Mouse (Mus musculus): ENCODE measurements around the gene Mlh1. TPM values are rescaled to one million over a fixed set of nuclear protein-coding genes. Genes with fewer than 3 reads are reported as not detected.
A peak's percentile ranks its signal among the peaks of the same experiment; 100 is the strongest.

Gene Mlh1
- polyA plus RNA-seq, 1 experiment from 2014 or later: 35.2 TPM

DNA sequence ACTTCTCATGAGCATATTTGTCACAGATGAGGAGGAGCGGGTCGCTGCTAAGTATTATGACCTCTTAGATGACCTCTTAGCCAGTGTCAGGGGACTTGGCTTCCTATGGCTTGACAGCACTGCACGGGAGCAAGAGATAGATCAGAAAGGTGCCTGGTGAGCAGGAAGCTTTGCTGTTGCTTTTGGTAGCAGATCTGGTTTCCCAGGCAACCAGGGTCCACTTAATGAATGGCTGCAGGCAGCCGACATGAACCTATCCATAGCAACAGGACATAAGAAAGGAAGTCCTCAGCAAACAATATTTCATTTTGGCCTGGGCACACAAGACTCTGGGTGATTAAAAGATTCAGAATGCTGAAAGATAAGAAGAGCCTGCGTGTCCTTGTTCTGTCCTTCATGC is 14.1 kb upstream of the Mlh1 start:
- Histone ChIP-seq H3K4me3 (no peak overlapping the region), H3K27me3 (replicated peaks) (no peaks in the 10 kb centered on the region), H3K9ac (no peak overlapping the region), H3K4me2 (no peak overlapping the region), H3K9me3 (no peaks in the 10 kb centered on the region), H3K4me1 (peaks cover 25% of the 10 kb centered on the region), H3K27ac (replicated peaks) (no peak overlapping the region), H3K36me3 (no peaks in the 10 kb centered on the region)
- WGBS: 17% methylated on average over 5 of the region's 5 CpGs
- ATAC-seq (ENCODE audit: extremely low read depth, insufficient number of reproducible peaks, low FRiP score, low TSS enrichment): no peak

DNA sequence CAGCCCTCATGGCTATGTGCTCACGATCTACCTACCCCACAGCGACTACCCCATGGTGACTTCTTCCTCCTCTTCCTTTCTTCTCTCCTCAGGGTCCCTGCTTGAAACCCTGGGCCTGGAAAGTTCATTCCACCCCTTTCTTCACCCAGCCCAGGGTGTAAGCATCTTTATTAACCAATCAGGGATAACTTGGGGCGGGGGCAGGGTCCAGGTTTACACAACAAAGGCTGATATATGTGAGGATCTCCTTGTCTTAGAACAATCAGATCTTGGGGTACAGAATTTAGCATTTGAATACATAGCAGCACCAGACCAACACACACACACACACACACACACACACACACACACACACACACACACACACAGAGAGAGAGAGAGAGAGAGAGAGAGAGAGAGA is 13.5 kb upstream of the Mlh1 start:
- peaks cover 24% of the 10 kb centered on the region for H3K4me1 ChIP-seq
- no peak overlapping the region for H3K4me2 ChIP-seq
- no peak overlapping the region for H3K4me3 ChIP-seq
- H3K27me3 ChIP-seq (replicated peaks): no peaks in the 10 kb centered on the region
- no peak for ATAC-seq (ENCODE audit: extremely low read depth, insufficient number of reproducible peaks, low FRiP score, low TSS enrichment)
- no peaks in the 10 kb centered on the region for H3K9me3 ChIP-seq
- 0 out of 2 replicates have a peak, but pooled peaks cover 2% of the 10 kb centered on the region for H3K36me3 ChIP-seq
- no peak overlapping the region for H3K9ac ChIP-seq
- no peak overlapping the region for H3K27ac ChIP-seq (replicated peaks)
- 55% methylated on average over 3 of the region's 3 CpGs for WGBS

DNA sequence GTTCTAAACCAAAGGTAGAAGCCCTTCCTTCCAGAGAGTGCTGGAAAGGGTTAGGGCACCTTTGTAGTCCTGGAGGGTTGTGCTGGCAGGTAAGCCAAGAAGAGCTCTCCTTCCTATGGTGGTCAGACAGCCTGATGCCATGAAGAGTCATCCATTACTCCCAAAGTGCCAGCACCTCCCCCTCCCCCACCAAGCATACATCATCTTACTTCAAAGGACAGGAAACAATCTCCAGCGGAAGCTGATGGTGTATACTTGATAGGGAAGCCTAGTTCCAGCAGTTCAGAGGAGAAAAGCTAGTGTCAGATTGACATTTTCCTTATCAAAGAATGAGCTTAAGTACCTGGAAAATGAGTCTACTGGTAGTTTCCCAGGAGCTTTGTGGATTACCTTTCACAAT is 3.6 kb upstream of the Mlh1 start:
- Histone ChIP-seq H3K9ac (peak overlapping the region; percentile 7), H3K4me2 (peak overlapping the region; percentile 89), H3K9me3 (no peaks in the 10 kb centered on the region)

DNA sequence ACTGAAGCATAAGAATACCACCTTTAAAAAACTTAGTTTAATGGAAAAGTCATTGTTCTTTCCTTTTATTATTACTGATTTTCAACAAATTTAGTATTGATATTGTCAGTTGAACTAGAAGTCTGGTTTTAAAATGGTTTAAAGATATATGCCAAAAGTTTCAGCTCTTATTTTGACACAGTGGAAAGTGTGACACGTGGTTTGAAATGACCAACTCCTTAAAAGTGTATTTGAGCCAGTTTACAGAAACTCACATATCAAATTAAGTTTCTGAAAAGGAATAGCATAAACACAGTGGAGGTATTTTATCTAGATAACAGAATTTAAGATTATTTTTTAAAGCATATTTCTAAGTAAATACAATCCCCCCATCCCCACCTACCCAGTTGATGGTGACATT is 2.4 kb upstream of the Mlh1 start:
- H3K27ac ChIP-seq (replicated peaks): no peak overlapping the region
- WGBS: 68% methylated on average over 1 of the region's 1 CpGs

More for the DNA sequence above, 3.6 kb upstream of the Mlh1 start:
- Histone ChIP-seq H3K27me3 (replicated peaks) (no peaks in the 10 kb centered on the region), H3K27ac (replicated peaks) (no peak overlapping the region), H3K4me1 (peaks cover 54% of the 10 kb centered on the region), H3K4me3 (peak overlapping the region; percentile 82), H3K36me3 (peaks cover 62% of the 10 kb centered on the region)
- no peak for ATAC-seq (ENCODE audit: extremely low read depth, insufficient number of reproducible peaks, low FRiP score, low TSS enrichment)
- 19% methylated on average over 1 of the region's 1 CpGs for WGBS

DNA sequence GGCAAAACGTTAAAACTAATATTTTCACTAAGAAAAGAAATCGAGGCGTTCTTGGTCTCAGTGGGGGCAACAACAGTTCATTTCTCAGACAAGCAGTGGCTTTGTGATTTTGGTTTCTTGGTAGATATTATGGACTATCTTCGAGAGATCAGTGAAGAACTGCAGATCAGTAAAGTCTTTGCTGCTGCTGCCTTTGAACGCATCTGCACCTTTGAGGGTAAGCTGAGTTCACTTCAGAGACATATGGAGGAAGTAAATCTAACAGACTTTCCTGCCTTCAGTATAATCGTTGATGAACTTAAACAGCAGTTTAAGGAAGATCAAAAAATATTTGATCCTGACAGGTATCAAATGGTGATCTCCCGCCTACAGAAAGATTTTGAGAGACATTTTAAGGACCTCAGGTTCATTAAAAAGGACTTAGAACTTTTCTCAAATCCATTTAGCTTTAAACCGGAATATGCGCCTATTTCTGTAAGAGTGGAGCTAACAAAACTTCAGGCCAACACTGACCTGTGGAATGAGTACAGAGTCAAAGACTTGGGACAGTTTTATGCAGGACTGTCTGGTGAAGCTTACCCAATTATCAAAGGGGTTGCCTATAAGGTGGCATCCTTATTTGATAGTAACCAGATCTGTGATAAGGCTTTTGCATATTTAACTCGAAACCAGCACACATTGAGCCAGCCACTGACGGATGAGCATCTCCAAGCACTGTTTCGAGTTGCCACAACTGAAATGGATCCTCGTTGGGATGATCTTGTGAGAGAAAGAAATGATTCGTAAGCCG is 1.6 kb upstream of the Mlh1 start:
- 58% methylated on average over 15 of the region's 15 CpGs for WGBS
- no peaks in the 10 kb centered on the region for H3K27me3 ChIP-seq (replicated peaks)
- H3K9ac ChIP-seq: peak overlapping the region; percentile 95
- ATAC-seq (ENCODE audit: extremely low read depth, insufficient number of reproducible peaks, low FRiP score, low TSS enrichment): no peak
- no peaks in the 10 kb centered on the region for H3K9me3 ChIP-seq
- H3K27ac ChIP-seq (replicated peaks): no peak overlapping the region; the same call in 1 of the 2 replicates
- H3K36me3 ChIP-seq: peaks cover 43% of the 10 kb centered on the region
- H3K4me1 ChIP-seq: peaks cover 53% of the 10 kb centered on the region
- peak overlapping the region; percentile 82 for H3K4me3 ChIP-seq
- H3K4me2 ChIP-seq: peak overlapping the region; percentile 89

More for the DNA sequence above, 2.4 kb upstream of the Mlh1 start:
- ATAC-seq (ENCODE audit: extremely low read depth, insufficient number of reproducible peaks, low FRiP score, low TSS enrichment): no peak
- no peaks in the 10 kb centered on the region for H3K27me3 ChIP-seq (replicated peaks)
- H3K9me3 ChIP-seq: no peaks in the 10 kb centered on the region
- peaks cover 51% of the 10 kb centered on the region for H3K36me3 ChIP-seq
- peak overlapping the region; percentile 82 for H3K4me3 ChIP-seq
- H3K4me1 ChIP-seq: peaks cover 56% of the 10 kb centered on the region
- H3K9ac ChIP-seq: peak overlapping the region; percentile 95; the same call in 1 of the 2 replicates
- H3K4me2 ChIP-seq: peak overlapping the region; percentile 89

DNA sequence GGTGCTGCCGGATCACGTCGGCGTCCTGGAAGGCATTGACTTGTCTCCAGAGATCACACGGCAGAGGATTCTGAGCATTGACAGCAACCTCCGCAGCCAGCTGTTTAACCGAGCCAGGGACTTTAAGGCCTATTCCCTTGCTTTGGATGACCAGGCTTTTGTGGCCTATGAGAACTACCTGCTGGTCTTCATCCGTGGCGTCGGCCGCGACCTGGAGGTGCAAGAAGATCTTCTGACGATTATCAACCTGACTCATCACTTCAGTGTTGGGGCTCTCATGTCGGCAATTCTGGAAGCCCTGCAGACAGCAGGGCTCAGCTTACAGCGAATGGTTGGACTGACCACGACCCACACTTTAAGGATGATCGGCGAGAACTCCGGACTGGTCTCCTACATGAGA is 765 bp upstream of the Mlh1 start:
- H3K27me3 ChIP-seq (replicated peaks): no peaks in the 10 kb centered on the region
- no peaks in the 10 kb centered on the region for H3K9me3 ChIP-seq
- peak overlapping the region; percentile 89 for H3K4me2 ChIP-seq
- peaks cover 42% of the 10 kb centered on the region for H3K36me3 ChIP-seq
- no peak for ATAC-seq (ENCODE audit: extremely low read depth, insufficient number of reproducible peaks, low FRiP score, low TSS enrichment)
- H3K9ac ChIP-seq: peak overlapping the region; percentile 95
- peak overlapping the region; percentile 82 for H3K4me3 ChIP-seq
- H3K4me1 ChIP-seq: peaks cover 51% of the 10 kb centered on the region
- 6% methylated on average over 19 of the region's 19 CpGs for WGBS
- peak overlapping the region; percentile 94 for H3K27ac ChIP-seq (replicated peaks)

DNA sequence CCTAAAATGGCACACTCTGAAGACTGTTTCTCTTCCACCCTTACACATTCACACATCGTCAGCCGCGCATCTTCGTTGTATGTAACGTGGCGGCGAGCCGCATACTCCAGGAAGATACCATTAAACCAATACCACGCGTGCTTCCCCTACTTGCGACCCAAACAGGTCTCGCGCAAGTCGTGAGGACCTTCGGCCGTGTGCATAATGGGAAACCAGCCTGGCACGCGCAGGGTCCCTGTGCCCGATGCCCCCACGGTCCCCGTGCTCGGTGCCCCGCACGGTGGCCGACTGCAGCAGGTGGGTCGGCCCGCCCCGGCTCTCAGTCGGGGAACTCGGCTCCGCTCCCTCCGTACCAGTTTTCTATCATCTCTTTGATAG is 546 bp downstream of the Mlh1 start:
- Histone ChIP-seq H3K4me1 (peaks cover 43% of the 10 kb centered on the region), H3K9ac (peak overlapping the region; percentile 89), H3K4me2 (peak overlapping the region; percentile 84), H3K27me3 (replicated peaks) (no peaks in the 10 kb centered on the region), H3K9me3 (no peaks in the 10 kb centered on the region), H3K4me3 (peak overlapping the region; percentile 76), H3K27ac (replicated peaks) (peak overlapping the region; percentile 94), H3K36me3 (peaks cover 42% of the 10 kb centered on the region)
- peak; percentile 33 for ATAC-seq (ENCODE audit: extremely low read depth, insufficient number of reproducible peaks, low FRiP score, low TSS enrichment)
- under 1% methylated on average over 32 of the region's 32 CpGs for WGBS

DNA sequence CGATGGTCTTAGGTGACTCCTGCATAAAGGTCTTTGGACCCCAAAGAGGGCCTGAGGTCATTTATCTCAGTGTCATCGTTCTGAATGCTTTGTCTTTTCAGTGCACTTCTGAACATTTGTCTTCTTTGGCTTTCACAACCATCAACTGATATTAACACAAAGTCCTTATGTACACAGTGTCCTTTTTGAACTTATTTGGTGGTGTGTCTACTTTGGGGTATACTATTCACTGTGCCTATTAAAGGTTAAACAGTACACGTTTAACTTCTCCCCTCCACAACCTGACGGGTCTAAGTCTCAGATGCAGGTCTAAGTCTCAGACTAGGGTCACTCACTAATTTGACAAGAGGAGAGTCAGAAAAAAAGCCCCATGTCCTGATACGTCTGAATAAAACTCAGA is 985 bp downstream of the Mlh1 start:
- no peaks in the 10 kb centered on the region for H3K27me3 ChIP-seq (replicated peaks)
- peaks cover 41% of the 10 kb centered on the region for H3K36me3 ChIP-seq
- peak overlapping the region; percentile 94 for H3K27ac ChIP-seq (replicated peaks)
- peak overlapping the region; percentile 76 for H3K4me3 ChIP-seq
- ATAC-seq (ENCODE audit: extremely low read depth, insufficient number of reproducible peaks, low FRiP score, low TSS enrichment): no peak
- peaks cover 38% of the 10 kb centered on the region for H3K4me1 ChIP-seq
- H3K9ac ChIP-seq: peak overlapping the region; percentile 89
- H3K9me3 ChIP-seq: no peaks in the 10 kb centered on the region
- peak overlapping the region; percentile 84 for H3K4me2 ChIP-seq
- WGBS: 14% methylated on average over 5 of the region's 5 CpGs

DNA sequence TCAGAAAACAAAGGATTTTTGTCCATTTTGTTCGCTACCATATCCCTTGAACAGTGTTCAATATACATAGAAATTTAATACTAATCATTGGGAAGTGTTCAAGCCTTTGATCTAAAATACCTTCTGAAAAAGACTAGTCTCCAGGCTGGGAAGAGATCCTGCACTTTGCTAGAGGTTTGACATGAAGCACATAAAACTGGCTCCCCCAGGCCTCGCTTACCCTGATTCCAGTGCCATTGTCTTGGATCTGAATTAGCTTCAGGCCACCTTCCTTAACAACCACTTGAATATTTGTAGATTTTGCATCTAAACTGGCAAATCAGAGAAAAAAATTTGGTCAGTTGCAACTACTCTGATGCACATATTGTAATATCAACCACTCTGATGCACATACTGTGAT is 3.6 kb downstream of the Mlh1 start:
- H3K9me3 ChIP-seq: no peaks in the 10 kb centered on the region
- H3K4me3 ChIP-seq: no peak overlapping the region
- ATAC-seq (ENCODE audit: extremely low read depth, insufficient number of reproducible peaks, low FRiP score, low TSS enrichment): no peak
- no peak overlapping the region for H3K4me2 ChIP-seq
- H3K27me3 ChIP-seq (replicated peaks): no peaks in the 10 kb centered on the region
- H3K36me3 ChIP-seq: peaks cover 46% of the 10 kb centered on the region
- no peak overlapping the region for H3K27ac ChIP-seq (replicated peaks)
- H3K4me1 ChIP-seq: peaks cover 12% of the 10 kb centered on the region
- 95% methylated on average over 2 of the region's 2 CpGs for WGBS
- no peak overlapping the region for H3K9ac ChIP-seq

DNA sequence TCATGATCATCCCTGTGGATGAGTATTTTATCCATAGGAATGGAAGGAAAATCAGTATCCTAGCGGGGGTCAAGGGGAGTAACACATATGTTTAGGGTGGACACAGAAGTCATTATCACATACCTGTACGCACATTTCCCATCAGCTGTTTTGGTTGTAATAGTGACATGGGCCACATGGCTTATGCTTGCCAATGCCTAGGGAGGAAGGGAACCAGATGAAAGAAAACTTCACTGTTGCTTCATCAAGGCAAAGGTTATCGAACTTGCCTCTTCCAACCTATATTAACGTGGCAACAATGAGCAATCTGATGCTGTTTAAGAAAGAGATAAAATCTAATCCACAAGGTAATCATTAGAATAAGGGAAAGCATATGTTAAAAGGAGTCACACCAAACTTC is 10.2 kb downstream of the Mlh1 start:
- H3K36me3 ChIP-seq: peaks cover 83% of the 10 kb centered on the region
- 95% methylated on average over 4 of the region's 4 CpGs for WGBS

DNA sequence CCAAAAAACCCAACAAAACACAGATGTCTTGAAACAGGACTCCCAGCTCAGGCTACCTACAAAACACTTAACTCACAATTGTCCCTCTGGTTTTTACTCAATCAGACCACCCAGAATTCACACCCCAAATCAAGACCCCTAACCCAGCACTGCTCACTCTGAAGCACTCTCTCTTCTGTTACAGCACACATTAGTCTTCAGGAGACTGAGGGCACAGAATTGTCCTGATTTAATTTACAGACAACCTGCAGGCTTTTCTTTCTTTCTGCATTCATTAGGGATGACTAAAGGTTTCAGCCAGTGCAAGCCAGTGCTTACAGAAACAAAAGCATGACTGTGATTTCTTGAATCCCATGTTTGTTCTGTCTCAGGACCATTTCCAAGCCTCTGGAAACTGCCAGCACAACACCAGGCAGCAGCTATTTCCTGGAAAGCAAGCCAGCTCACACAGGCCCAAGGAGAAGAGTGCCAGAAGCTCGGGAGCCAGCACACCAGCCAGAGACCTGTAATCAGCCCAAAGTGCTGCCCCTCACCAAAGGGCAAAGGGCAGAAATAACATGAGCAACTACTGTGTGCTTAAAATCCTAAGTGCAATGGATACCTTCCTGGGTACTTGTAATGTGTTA is 11.1 kb downstream of the Mlh1 start:
- Histone ChIP-seq H3K9ac (no peak overlapping the region), H3K27ac (replicated peaks) (peak overlapping the region; percentile 33), H3K4me2 (no peak overlapping the region), H3K9me3 (no peaks in the 10 kb centered on the region), H3K36me3 (peaks cover 84% of the 10 kb centered on the region), H3K27me3 (replicated peaks) (no peaks in the 10 kb centered on the region), H3K4me3 (no peak overlapping the region), H3K4me1 (no peaks in the 10 kb centered on the region)
- ATAC-seq (ENCODE audit: extremely low read depth, insufficient number of reproducible peaks, low FRiP score, low TSS enrichment): no peak
- 29% methylated on average over 1 of the region's 1 CpGs for WGBS

More for the DNA sequence above, 10.2 kb downstream of the Mlh1 start:
- H3K4me2 ChIP-seq: no peak overlapping the region
- H3K9ac ChIP-seq: no peak overlapping the region
- H3K4me3 ChIP-seq: no peak overlapping the region
- no peak overlapping the region for H3K27ac ChIP-seq (replicated peaks)
- H3K27me3 ChIP-seq (replicated peaks): no peaks in the 10 kb centered on the region
- no peak for ATAC-seq (ENCODE audit: extremely low read depth, insufficient number of reproducible peaks, low FRiP score, low TSS enrichment)
- H3K9me3 ChIP-seq: no peaks in the 10 kb centered on the region
- H3K4me1 ChIP-seq: no peaks in the 10 kb centered on the region

All from heart, embryonic 13.5 days (tissue).